Mouse (Mus musculus) myocyte (in vitro differentiated cells): Measurements from ENCODE around the gene Amz2. TPM values are rescaled to one million over a fixed set of nuclear protein-coding genes. Genes with fewer than 3 reads are reported as not detected.

Experiments used
- H3K27me3 ChIP-seq: one replicate; pipeline ENCODE4 v1.6.1; 2011; ENCODE audit not compliant: control insufficient read depth, insufficient read depth, insufficient read length
- H3K36me3 ChIP-seq: one replicate; pipeline ENCODE4 v1.6.1; 2011; ENCODE audit not compliant: control insufficient read depth, insufficient read depth
- H3K4me2 ChIP-seq: one replicate; pipeline ENCODE4 v1.6.1; 2011; ENCODE audit warnings: low read depth, control low read depth
- H3K4me3 ChIP-seq: one replicate; pipeline ENCODE4 v1.5.1; 2011; ENCODE audit warnings: mild to moderate bottlenecking, control low read depth, moderate library complexity
- H3K79me2 ChIP-seq: one replicate; pipeline ENCODE4 v1.6.1; 2011; ENCODE audit not compliant: control insufficient read depth, insufficient read depth
- H3ac ChIP-seq: one replicate; pipeline ENCODE4 v1.6.1; 2011; ENCODE audit not compliant: control insufficient read depth, insufficient read length
- CEBPB ChIP-seq: IDR thresholded peaks from 2 replicates; pipeline ENCODE4 v1.6.1; 2011; ENCODE audit warnings: mild to moderate bottlenecking, moderate library complexity; ENCODE audit not compliant: poor library complexity, insufficient read depth, severe bottlenecking
- E2F4 ChIP-seq: IDR thresholded peaks from one replicate; pipeline ENCODE4 v1.6.1; 2011; ENCODE audit warnings: mild to moderate bottlenecking, control low read depth, moderate library complexity; ENCODE audit not compliant: insufficient read depth
- MAX ChIP-seq: IDR thresholded peaks from one replicate; pipeline ENCODE4 v1.6.1; 2011; ENCODE audit warnings: low read depth, mild to moderate bottlenecking, control low read depth
- MYOD1 ChIP-seq, 3 experiments: IDR thresholded peaks; one replicate each; pipeline ENCODE4 v1.6.1; 2011; ENCODE audit warnings: control low read depth in 2 of 3, low read depth in 2 of 3, mild to moderate bottlenecking in 2 of 3, moderate library complexity in 1 of 3; ENCODE audit not compliant: insufficient read length in 2 of 3, control insufficient read depth in 1 of 3
- MYOG ChIP-seq, 3 experiments: IDR thresholded peaks; one replicate each; pipeline ENCODE4 v1.6.1; 2011; ENCODE audit warnings: control low read depth in 2 of 3, low read depth in 2 of 3, mild to moderate bottlenecking in 2 of 3; ENCODE audit not compliant: insufficient read length in 2 of 3, control insufficient read depth in 1 of 3, insufficient read depth in 1 of 3
- POLR2A ChIP-seq: IDR thresholded peaks from one replicate; pipeline ENCODE4 v1.6.1; 2011; ENCODE audit warnings: low read depth, mild to moderate bottlenecking, control low read depth, moderate library complexity; ENCODE audit not compliant: insufficient read length
- POLR2AphosphoS2 ChIP-seq: IDR thresholded peaks from one replicate; pipeline ENCODE4 v1.6.1; 2011; ENCODE audit warnings: low read depth, control low read depth; ENCODE audit not compliant: insufficient read length
- REST ChIP-seq: IDR thresholded peaks from one replicate; pipeline ENCODE4 v1.6.1; 2011; ENCODE audit warnings: mild to moderate bottlenecking, control low read depth, moderate library complexity; ENCODE audit not compliant: insufficient read depth, insufficient read length
- SRF ChIP-seq: IDR thresholded peaks from one replicate; pipeline ENCODE4 v1.6.1; 2011; ENCODE audit warnings: low read depth; ENCODE audit not compliant: control insufficient read depth, insufficient read length
- TCF12 ChIP-seq: IDR thresholded peaks from one replicate; pipeline ENCODE4 v1.6.1; 2011; ENCODE audit warnings: mild to moderate bottlenecking, control low read depth; ENCODE audit not compliant: poor library complexity, insufficient read depth, severe bottlenecking
- TCF3 ChIP-seq: IDR thresholded peaks from one replicate; pipeline ENCODE4 v1.6.1; 2011; ENCODE audit warnings: low read depth, control low read depth; ENCODE audit not compliant: insufficient read length
- USF1 ChIP-seq: IDR thresholded peaks from one replicate; pipeline ENCODE4 v1.6.1; 2011; ENCODE audit warnings: low read depth, mild to moderate bottlenecking, control low read depth, moderate library complexity
- polyA plus RNA-seq: library from polyadenylated mRNA; unstranded; fragments of >200 nt; fragmentation: generic; extraction: Trizol; gene quantifications from one replicate; pipeline ENCODE4 v1.2.1, GENCODE M21; 2012; ENCODE audit warnings: missing spikeins

Amz2 gene
- polyA plus RNA-seq, 1 experiment: 31.5 TPM

DNA sequence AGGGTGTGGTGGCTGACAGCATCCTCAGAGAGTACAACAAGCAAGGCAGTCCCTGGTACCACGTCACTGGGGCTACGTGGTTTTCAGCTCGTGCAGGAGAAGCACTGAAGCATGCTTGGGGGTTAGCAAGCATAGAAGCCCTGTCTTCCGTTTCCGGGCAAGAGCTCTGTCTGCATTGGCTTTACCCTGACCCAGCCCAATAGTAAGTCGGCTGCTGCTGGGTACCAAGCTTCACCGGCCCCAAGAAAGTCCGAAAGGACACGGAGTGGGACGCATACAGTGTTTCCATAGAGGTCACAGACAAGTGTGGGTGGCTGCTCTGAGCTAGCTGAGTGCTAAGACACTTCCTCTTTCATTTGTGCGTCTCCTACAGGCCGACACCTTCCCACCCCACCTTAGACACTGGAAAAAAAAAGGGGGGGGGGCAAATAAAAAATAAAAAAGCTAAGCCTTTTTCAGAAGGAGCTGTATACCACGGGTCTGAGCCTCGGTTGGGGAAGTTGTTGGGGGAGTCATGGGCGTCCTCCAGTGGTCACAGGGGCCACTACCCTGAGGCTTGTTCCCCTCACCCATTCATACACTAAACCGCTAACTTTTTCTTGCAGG lies 5.7 kb upstream of the Amz2 start:
- H3K4me2 ChIP-seq: no peak overlapping the region
- H3K4me3 ChIP-seq: no peak overlapping the region
- H3K79me2 ChIP-seq: no peaks in the 10 kb centered on the region
- H3K36me3 ChIP-seq: no peaks in the 10 kb centered on the region
- H3ac ChIP-seq: no peak overlapping the region
- TF ChIP-seq MYOD1 (IDR thresholded peaks at IDR 0.05; ENCODE audit: control insufficient read depth in 1 of 3, insufficient read length in 2 of 3, low read depth in 2 of 3): no peak
- no peak for TF ChIP-seq SRF
- TF ChIP-seq USF1: no peak
- TF ChIP-seq MYOG (IDR thresholded peaks at IDR 0.05; ENCODE audit: control insufficient read depth in 1 of 3, insufficient read depth in 1 of 3, insufficient read length in 2 of 3, low read depth in 2 of 3): no peak
- TF ChIP-seq E2F4: no peak
- TF ChIP-seq REST: no peak
- H3K27me3 ChIP-seq: no peaks in the 10 kb centered on the region

DNA sequence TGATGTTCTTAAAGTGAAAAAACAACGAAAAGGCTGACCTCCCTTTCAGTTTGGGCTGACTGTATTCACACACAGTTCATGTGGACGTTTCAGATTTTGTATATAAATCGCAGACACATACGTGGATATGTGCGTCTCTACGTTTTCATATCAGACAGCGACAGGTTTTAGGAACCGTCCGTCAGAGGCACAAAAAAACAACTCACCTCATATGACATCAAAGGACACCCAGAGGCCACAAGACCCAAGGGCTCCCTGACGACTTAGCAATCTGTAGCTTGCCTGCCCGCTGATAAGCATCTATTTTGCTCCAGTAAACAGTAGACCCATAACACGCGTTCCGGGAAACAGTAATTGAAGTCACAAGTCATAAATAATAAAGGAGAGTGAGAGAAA lies 5.2 kb upstream of the Amz2 start:
- no peaks in the 10 kb centered on the region for H3K27me3 ChIP-seq
- H3ac ChIP-seq: no peak overlapping the region
- no peak overlapping the region for H3K4me2 ChIP-seq
- no peaks in the 10 kb centered on the region for H3K36me3 ChIP-seq
- TF ChIP-seq TCF12 (no peak), TCF3 (no peak), REST (no peak), MYOG (IDR thresholded peaks at IDR 0.05; ENCODE audit: control insufficient read depth in 1 of 3, insufficient read depth in 1 of 3, insufficient read length in 2 of 3, low read depth in 2 of 3) (no peak), POLR2A (no peak), MYOD1 (IDR thresholded peaks at IDR 0.05; ENCODE audit: control insufficient read depth in 1 of 3, insufficient read length in 2 of 3, low read depth in 2 of 3) (no peak), MAX (no peak), POLR2AphosphoS2 (no peak), SRF (no peak), USF1 (no peak), E2F4 (no peak), CEBPB (no peak)
- no peak overlapping the region for H3K4me3 ChIP-seq
- no peaks in the 10 kb centered on the region for H3K79me2 ChIP-seq

DNA sequence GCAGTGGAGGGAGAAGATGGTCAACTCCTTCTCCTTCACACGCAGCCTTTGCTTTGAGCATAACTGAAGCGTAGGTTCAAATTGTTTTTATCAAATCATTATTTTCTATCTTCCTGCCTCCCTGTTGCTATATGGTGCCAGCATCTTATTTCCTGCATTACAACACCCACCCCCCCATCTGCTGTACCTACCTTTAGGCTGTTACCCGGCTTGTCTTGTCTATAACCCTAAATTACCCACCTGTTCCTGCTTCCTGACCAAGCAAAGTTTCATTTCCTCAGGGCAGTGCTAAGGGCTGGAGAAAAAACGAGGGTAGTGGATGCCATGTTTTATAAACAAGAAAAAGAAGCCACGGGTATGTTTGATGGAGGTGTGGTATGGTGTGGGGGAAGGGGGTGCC lies 4.5 kb upstream of the Amz2 start:
- H3K36me3 ChIP-seq: no peaks in the 10 kb centered on the region
- H3K27me3 ChIP-seq: no peaks in the 10 kb centered on the region
- H3K4me2 ChIP-seq: no peak overlapping the region
- no peaks in the 10 kb centered on the region for H3K79me2 ChIP-seq
- H3ac ChIP-seq: no peak overlapping the region
- no peak overlapping the region for H3K4me3 ChIP-seq
- TF ChIP-seq POLR2A: no peak
- TF ChIP-seq TCF12: no peak
- TF ChIP-seq MYOD1 (IDR thresholded peaks at IDR 0.05; ENCODE audit: control insufficient read depth in 1 of 3, insufficient read length in 2 of 3, low read depth in 2 of 3): no peak
- TF ChIP-seq USF1: no peak
- no peak for TF ChIP-seq SRF

DNA sequence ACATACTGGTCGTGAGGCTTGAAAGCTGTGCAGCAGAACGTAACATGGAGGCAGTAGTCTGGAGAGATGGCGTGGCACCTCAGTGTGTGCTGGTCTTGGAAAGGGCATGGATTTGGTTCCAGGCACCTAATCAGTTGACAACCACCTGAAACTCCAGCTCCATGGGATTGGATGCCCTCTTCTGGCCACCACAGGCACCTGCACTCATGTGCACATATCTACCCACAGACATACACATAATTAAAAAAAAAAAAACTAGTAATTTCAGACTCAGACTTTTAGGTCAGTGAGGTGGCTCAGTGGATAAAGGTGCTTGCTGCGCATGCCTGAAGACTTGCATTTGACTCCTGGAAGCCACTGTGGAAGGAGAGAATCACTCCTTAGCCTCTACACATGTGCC lies 3.5 kb upstream of the Amz2 start:
- Histone ChIP-seq H3K4me2 (no peak overlapping the region), H3K27me3 (no peaks in the 10 kb centered on the region), H3K4me3 (no peak overlapping the region), H3K79me2 (peaks cover 5% of the 10 kb centered on the region), H3ac (no peak overlapping the region), H3K36me3 (no peaks in the 10 kb centered on the region)
- TF ChIP-seq REST (no peak), MYOG (IDR thresholded peaks at IDR 0.05; ENCODE audit: control insufficient read depth in 1 of 3, insufficient read depth in 1 of 3, insufficient read length in 2 of 3, low read depth in 2 of 3) (no peak), MAX (no peak), TCF12 (no peak), MYOD1 (IDR thresholded peaks at IDR 0.05; ENCODE audit: control insufficient read depth in 1 of 3, insufficient read length in 2 of 3, low read depth in 2 of 3) (no peak), POLR2AphosphoS2 (no peak), USF1 (no peak), TCF3 (no peak), POLR2A (no peak), E2F4 (no peak), SRF (no peak), CEBPB (no peak)

DNA sequence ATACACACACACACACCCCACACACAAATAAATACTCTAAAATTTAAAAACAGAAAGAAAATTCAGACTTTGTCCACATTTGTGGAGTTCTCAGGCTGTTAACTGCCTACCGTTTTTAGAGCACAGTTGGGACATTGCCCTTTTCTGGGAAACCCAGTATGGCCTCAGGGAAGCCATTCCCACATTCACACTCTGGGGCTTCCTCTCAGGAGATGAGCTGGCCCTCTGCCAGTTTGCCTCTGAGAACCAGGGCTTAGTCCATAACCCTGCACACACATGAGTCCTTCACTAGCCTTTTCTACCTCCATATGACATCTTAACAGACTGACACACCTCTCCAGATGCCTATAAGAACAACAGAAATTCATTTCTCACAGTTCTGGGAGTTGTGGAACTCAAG lies 2.5 kb upstream of the Amz2 start:
- no peak for TF ChIP-seq SRF
- no peak for TF ChIP-seq USF1
- no peak for TF ChIP-seq TCF12
- TF ChIP-seq CEBPB: no peak
- no peak for TF ChIP-seq MYOD1 (IDR thresholded peaks at IDR 0.05; ENCODE audit: control insufficient read depth in 1 of 3, insufficient read length in 2 of 3, low read depth in 2 of 3)
- no peak for TF ChIP-seq TCF3
- no peak for TF ChIP-seq REST
- TF ChIP-seq E2F4: no peak
- TF ChIP-seq MYOG (IDR thresholded peaks at IDR 0.05; ENCODE audit: control insufficient read depth in 1 of 3, insufficient read depth in 1 of 3, insufficient read length in 2 of 3, low read depth in 2 of 3): no peak
- H3K4me2 ChIP-seq: no peak overlapping the region
- no peak overlapping the region for H3K4me3 ChIP-seq
- H3K36me3 ChIP-seq: no peaks in the 10 kb centered on the region
- H3K79me2 ChIP-seq: peaks cover 6% of the 10 kb centered on the region
- H3ac ChIP-seq: no peak overlapping the region
- no peaks in the 10 kb centered on the region for H3K27me3 ChIP-seq
